Mouse (Mus musculus) MEL (cell line): ENCODE results near the gene Parp11.

Experiments used
- CTCF ChIP-seq, 3 experiments: IDR thresholded peaks in 2 of 3; conservative IDR thresholded peaks in 1 of 3; 2 replicates each; pipeline ENCODE4 v1.5.1; 2011 to 2012; ENCODE audit warnings: low read length in 3 of 3, low read depth in 2 of 3, mild to moderate bottlenecking in 2 of 3, improper control_type of control experiment in 1 of 3, inconsistent platforms in 1 of 3, mixed read lengths in 1 of 3, moderate library complexity in 1 of 3; ENCODE audit not compliant: control insufficient read depth in 1 of 3, insufficient read depth in 1 of 3, poor library complexity in 1 of 3, severe bottlenecking in 1 of 3
- E2F4 ChIP-seq: IDR thresholded peaks from 2 replicates; pipeline ENCODE4 v1.6.1; 2011; ENCODE audit warnings: low read depth, low read length, improper control_type of control experiment, borderline replicate concordance
- EP300 ChIP-seq, 2 experiments: IDR thresholded peaks; 2 replicates each; pipeline ENCODE4 v1.6.1; 2011; ENCODE audit warnings: improper control_type of control experiment in 2 of 2, low read length in 2 of 2, low read depth in 1 of 2, mild to moderate bottlenecking in 1 of 2
- HCFC1 ChIP-seq: IDR thresholded peaks from 2 replicates; pipeline ENCODE4 v1.6.1; 2012; ENCODE audit warnings: low read depth, mild to moderate bottlenecking, inconsistent platforms, low read length, improper control_type of control experiment, moderate library complexity
- KAT2A ChIP-seq: conservative IDR thresholded peaks from 2 replicates; pipeline ENCODE4 v1.6.1; 2012; ENCODE audit warnings: low read depth, low read length, improper control_type of control experiment, inconsistent platforms
- POLR2AphosphoS2 ChIP-seq: IDR thresholded peaks from 2 replicates; pipeline ENCODE4 v1.6.1; 2011; ENCODE audit warnings: low read length, improper control_type of control experiment
- RAD21 ChIP-seq: IDR thresholded peaks from 2 replicates; pipeline ENCODE4 v1.6.1; 2011; ENCODE audit warnings: mild to moderate bottlenecking, low read depth, low read length, improper control_type of control experiment
- UBTF ChIP-seq: IDR thresholded peaks from 2 replicates; pipeline ENCODE4 v1.6.1; 2012; ENCODE audit warnings: low read depth, mild to moderate bottlenecking, inconsistent platforms, low read length, improper control_type of control experiment, moderate library complexity, borderline replicate concordance; ENCODE audit not compliant: insufficient read depth

DNA sequence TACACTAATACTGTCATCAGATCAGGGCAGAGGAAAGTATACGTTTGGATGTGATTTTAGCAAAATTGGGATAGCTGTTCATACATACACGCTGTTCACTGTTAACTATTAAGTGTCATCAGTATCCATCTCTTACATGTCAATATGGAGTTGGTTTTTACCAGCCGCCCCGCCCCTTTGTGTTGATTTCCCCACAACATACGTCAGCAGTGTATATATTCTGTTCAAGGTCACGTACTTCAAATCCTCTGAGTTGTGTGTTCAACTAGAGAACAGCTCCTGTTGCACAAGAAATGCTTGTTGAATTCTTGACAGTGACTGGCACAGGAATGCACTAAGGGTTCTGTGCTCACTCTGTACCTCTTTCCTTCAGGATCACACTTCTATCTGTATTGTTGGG is 8.2 kb downstream of the Parp11 start:
- no peak for TF ChIP-seq EP300 (IDR thresholded peaks at IDR 0.05; ENCODE audit: low read depth in 1 of 2, low read length in 2 of 2)
- no peak for TF ChIP-seq CTCF (IDR thresholded peaks at IDR 0.05 in 2 of 3, conservative IDR thresholded peaks at IDR 0.05 in 1 of 3; ENCODE audit: control insufficient read depth in 1 of 3, insufficient read depth in 1 of 3, low read depth in 2 of 3, low read length in 3 of 3, poor library complexity in 1 of 3, severe bottlenecking in 1 of 3)
- no peak for TF ChIP-seq E2F4
- no peak for TF ChIP-seq UBTF
- TF ChIP-seq POLR2AphosphoS2 = no peak
- no peak for TF ChIP-seq RAD21
- TF ChIP-seq HCFC1 = no peak
- no peak for TF ChIP-seq KAT2A
